Mouse (Mus musculus) liver, embryonic 13.5 days (tissue): ENCODE measurements around the gene Arl10. TPM values are rescaled to one million over a fixed set of nuclear protein-coding genes. Genes with fewer than 3 reads are reported as not detected.

Experiments used
- ATAC-seq: fragments of 200-750 bp; cut with Nextera tagmentation; 2 replicates; pipeline ENCODE4 v1.8.0; 2017; ENCODE audit warnings: low read depth, mild to moderate bottlenecking, moderate number of reproducible peaks, moderate library complexity
- DNase-seq: peaks from one replicate; pipeline ENCODE4 v3.0.0; 2022
- H3K27ac ChIP-seq: fragments of 300-500 bp; sonication (generic); 2 replicates; pipeline ENCODE4 v1.5.1; 2015; ENCODE audit warnings: moderate library complexity, mild to moderate bottlenecking, inconsistent platforms
- H3K27me3 ChIP-seq: fragments of 300-500 bp; sonication (generic); 2 replicates; pipeline ENCODE4 v1.6.1; 2015; ENCODE audit warnings: mild to moderate bottlenecking, inconsistent platforms
- H3K36me3 ChIP-seq: fragments of 300-500 bp; sonication (generic); 2 replicates; pipeline ENCODE4 v1.6.1; 2015; ENCODE audit warnings: mild to moderate bottlenecking, inconsistent platforms
- H3K4me1 ChIP-seq: fragments of 300-500 bp; sonication (generic); replicated peaks from 2 replicates; pipeline ENCODE4 v1.6.1; 2015; ENCODE audit warnings: inconsistent platforms
- H3K4me2 ChIP-seq: fragments of 300-500 bp; sonication (generic); 2 replicates; pipeline ENCODE4 v1.6.1; 2015; ENCODE audit warnings: inconsistent platforms, mild to moderate bottlenecking, moderate library complexity
- H3K4me3 ChIP-seq: fragments of 300-500 bp; sonication (generic); replicated peaks from 2 replicates; pipeline ENCODE4 v1.5.1; 2015; ENCODE audit warnings: mild to moderate bottlenecking, inconsistent platforms
- H3K9ac ChIP-seq: fragments of 300-500 bp; sonication (generic); 2 replicates; pipeline ENCODE4 v1.6.1; 2015; ENCODE audit warnings: mild to moderate bottlenecking, inconsistent platforms
- H3K9me3 ChIP-seq: fragments of 300-500 bp; sonication (generic); replicated peaks from 2 replicates; pipeline ENCODE4 v1.6.1; 2016; ENCODE audit warnings: inconsistent platforms
- whole genome bisulfite sequencing: fragments of 180-500 bp; shearing (Covaris S2); methylation state at CpG from one replicate; pipeline ENCODE4 v1.1.7; 2015; ENCODE audit not compliant: insufficient replicate concordance; 5-methylcytosine and 5-hydroxymethylcytosine counted together
- polyA plus RNA-seq: library from polyadenylated mRNA; unstranded; fragments of >200 nt; fragmentation: Nextera tagmentation; extraction: Ambion mirVana; gene quantifications from 2 replicates; pipeline ENCODE4 v1.2.1, GENCODE M21; 2015

Arl10 gene
- 9.0 and 9.2 TPM in 2 replicates for polyA plus RNA-seq

DNA sequence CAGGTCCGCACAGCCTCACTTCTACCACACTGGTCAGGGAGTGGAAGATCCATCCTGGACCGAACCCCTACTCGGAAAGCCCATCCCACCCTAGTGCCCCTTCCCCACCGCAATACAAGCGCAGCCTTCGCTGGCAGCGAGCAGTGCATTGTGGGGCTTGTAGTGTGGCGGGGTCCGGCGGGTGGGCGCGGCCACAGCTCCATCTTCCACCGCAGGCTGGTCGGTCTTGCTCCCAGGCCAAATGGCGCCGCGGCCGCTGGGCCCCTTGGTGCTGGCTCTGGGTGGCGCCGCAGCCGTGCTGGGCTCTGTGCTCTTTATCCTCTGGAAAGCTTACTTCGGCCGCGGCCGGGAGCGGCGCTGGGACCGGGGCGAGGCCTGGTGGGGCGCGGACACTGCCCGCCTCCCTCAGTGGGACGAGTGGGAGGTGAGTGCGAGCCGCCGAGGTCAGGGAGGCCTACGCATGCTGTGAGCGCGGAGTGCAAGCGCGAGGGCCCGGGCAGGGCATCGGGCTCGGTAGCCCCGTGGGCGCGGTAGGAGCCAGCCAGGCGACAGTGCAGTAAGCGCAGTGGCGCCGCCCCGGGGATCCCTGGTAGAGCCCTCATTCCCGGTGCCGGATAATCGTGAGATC lies at the start of gene Arl10:
TSS of gene Arl10 (plus strand) at position 162 of the 628 bp plus-strand sequence.
- DNase-seq: peak; percentile 50
- H3K27ac ChIP-seq: peak within 1 kb of the TSS; percentile 31
- peak within 1 kb of the TSS; percentile 75 for H3K9ac ChIP-seq
- H3K4me3 ChIP-seq: peak within 1 kb of the TSS; percentile 71
- peaks cover 13% of the 10 kb centered on the region for H3K36me3 ChIP-seq
- under 1% methylated on average over 55 of the region's 55 CpGs for whole genome bisulfite sequencing
- peak; percentile 79 for ATAC-seq
- H3K4me1 ChIP-seq: peaks cover 43% of the 10 kb centered on the region
- H3K27me3 ChIP-seq: no peaks in the 10 kb centered on the region
- H3K9me3 ChIP-seq: no peaks in the 10 kb centered on the region
- peak within 1 kb of the TSS; percentile 83 for H3K4me2 ChIP-seq

- H3K4me2 ChIP-seq: no peak overlapping the region
- peaks cover 58% of the 10 kb centered on the region for H3K36me3 ChIP-seq
- no peak overlapping the region for H3K27ac ChIP-seq
- WGBS: 82% methylated on average over 6 of the region's 6 CpGs
- H3K27me3 ChIP-seq: no peaks in the 10 kb centered on the region
- DNase-seq: no peak
- no peak overlapping the region for H3K9ac ChIP-seq
- no peak for ATAC-seq
- no peaks in the 10 kb centered on the region for H3K4me1 ChIP-seq
- H3K4me3 ChIP-seq: no peak overlapping the region
- no peaks in the 10 kb centered on the region for H3K9me3 ChIP-seq
Measured at GRCm38 (mm10) chr13:54527140-54527539, 47.7 kb upstream of the Arl10 start.

GRCm38 (mm10) chr13:54532134-54532533 lies 42.7 kb upstream of the Arl10 start:
- ATAC-seq (no peak), DNase-seq (no peak)
- Histone ChIP-seq H3K4me2 (no peak overlapping the region), H3K4me1 (no peaks in the 10 kb centered on the region), H3K9ac (no peak overlapping the region), H3K27me3 (no peaks in the 10 kb centered on the region), H3K36me3 (peaks cover 41% of the 10 kb centered on the region), H3K9me3 (no peaks in the 10 kb centered on the region), H3K27ac (no peak overlapping the region), H3K4me3 (no peak overlapping the region)

DNA sequence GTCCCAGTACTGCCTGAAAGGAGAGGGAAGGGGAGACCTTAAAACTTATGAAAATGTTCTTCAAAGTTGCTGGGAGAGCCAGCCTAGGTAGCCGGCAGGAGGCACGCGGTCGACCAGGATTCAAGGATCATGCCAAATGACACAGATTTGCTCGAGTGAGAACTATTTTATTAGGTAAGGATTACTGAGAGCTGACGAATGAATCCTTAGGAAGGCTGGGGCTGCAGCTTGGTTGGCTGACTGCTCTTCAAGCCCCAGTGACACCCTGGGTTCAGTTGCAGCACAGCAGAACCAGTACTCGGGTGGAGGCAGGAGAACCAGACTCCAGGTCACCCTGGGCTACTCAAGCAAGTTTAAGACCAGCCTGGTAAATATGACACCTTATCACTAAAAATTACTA lies 26.8 kb upstream of the Arl10 start:
- Histone ChIP-seq H3K4me1 (no peaks in the 10 kb centered on the region), H3K27me3 (no peaks in the 10 kb centered on the region), H3K4me3 (no peak overlapping the region), H3K27ac (no peak overlapping the region), H3K36me3 (peaks cover 48% of the 10 kb centered on the region), H3K4me2 (no peak overlapping the region), H3K9ac (no peak overlapping the region), H3K9me3 (no peaks in the 10 kb centered on the region)
- DNase-seq (no peak), ATAC-seq (no peak)
- WGBS: 81% methylated on average over 7 of the region's 7 CpGs

DNA sequence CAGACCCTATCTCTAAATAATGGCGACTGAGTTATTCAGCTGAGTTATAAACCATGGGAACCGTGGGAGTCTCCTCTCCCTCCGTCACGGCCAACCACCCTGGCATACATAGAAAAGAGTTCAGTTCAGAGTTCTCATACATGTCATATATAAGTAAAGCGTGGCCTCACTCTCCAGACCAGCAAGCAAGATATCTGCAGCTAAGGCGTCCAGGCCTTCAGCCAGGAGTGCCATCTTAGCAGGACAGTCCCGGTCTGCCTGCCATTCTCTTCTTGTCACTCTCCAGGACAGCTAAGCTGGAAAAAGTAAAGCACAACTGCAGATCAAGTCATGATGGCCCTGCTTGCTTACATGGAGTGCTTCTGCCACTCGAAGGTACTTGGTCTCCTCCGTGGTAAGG lies 18.6 kb upstream of the Arl10 start:
- Histone ChIP-seq H3K27ac (no peak overlapping the region), H3K9ac (no peak overlapping the region), H3K4me1 (no peaks in the 10 kb centered on the region), H3K36me3 (peaks cover 94% of the 10 kb centered on the region), H3K4me2 (no peak overlapping the region), H3K4me3 (no peak overlapping the region), H3K27me3 (no peaks in the 10 kb centered on the region), H3K9me3 (no peaks in the 10 kb centered on the region)
- no peak for ATAC-seq
- no peak for DNase-seq
- 83% methylated on average over 9 of the region's 9 CpGs for WGBS

DNA sequence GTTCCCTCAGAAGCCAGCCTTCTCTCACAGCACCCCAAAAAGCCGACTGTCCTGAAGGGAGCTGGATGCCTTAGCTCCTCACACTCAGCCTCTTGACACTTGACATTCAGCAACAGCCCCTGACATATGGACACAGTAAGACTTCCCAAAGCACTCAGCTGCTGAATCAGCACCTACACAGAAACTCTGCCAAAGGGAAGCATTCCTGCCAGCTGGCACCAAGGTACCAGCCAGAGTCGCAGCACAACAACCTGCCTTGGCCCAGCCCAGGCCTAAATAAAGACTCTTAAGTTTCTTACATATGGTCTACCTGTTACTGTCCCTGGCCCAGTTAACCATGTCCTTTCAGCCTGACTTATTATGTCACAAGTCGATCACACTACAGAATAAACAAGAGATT lies 18.0 kb upstream of the Arl10 start:
- Histone ChIP-seq H3K4me1 (no peaks in the 10 kb centered on the region), H3K27ac (no peak overlapping the region), H3K9me3 (no peaks in the 10 kb centered on the region), H3K36me3 (peaks cover 94% of the 10 kb centered on the region), H3K4me3 (no peak overlapping the region), H3K9ac (no peak overlapping the region), H3K4me2 (no peak overlapping the region), H3K27me3 (no peaks in the 10 kb centered on the region)
- ATAC-seq (no peak), DNase-seq (no peak)
- 84% methylated on average over 3 of the region's 3 CpGs for WGBS

- H3K4me2 ChIP-seq: no peak overlapping the region
- H3K9me3 ChIP-seq: no peaks in the 10 kb centered on the region
- peaks cover 93% of the 10 kb centered on the region for H3K36me3 ChIP-seq
Measured at GRCm38 (mm10) chr13:54557652-54558051, 17.2 kb upstream of the Arl10 start.

DNA sequence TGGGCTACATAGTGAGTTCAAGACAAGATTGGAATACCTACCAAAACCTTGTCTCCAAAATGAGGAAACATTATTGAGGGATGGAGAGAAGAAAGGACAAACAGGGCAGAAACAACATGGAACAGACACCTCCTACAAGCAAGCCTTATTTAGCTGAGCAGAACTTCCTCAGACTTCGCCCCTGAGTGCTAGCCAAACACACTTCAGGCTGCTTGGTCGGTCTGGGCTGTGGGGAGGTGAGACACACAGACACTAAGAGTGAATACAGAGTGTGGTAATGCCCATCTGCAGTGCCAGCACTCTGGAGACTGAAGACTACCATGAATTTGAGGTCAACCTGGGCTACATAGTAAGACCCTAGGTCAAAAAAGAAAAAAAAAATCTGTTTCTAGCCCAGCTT lies 15.2 kb upstream of the Arl10 start:
- 91% methylated on average over 2 of the region's 2 CpGs for WGBS
- Histone ChIP-seq H3K27me3 (no peaks in the 10 kb centered on the region), H3K4me3 (no peak overlapping the region), H3K9me3 (no peaks in the 10 kb centered on the region), H3K9ac (no peak overlapping the region), H3K4me1 (peaks cover 20% of the 10 kb centered on the region), H3K36me3 (peaks cover 82% of the 10 kb centered on the region), H3K27ac (no peak overlapping the region), H3K4me2 (no peak overlapping the region)
- DNase-seq (no peak), ATAC-seq (no peak)

More at GRCm38 (mm10) chr13:54557652-54558051, 17.2 kb upstream of the Arl10 start:
- 90% methylated on average over 1 of the region's 1 CpGs for WGBS
- Histone ChIP-seq H3K27me3 (no peaks in the 10 kb centered on the region), H3K4me3 (no peak overlapping the region), H3K27ac (no peak overlapping the region), H3K9ac (no peak overlapping the region), H3K4me1 (peaks cover 3% of the 10 kb centered on the region)
- DNase-seq (no peak), ATAC-seq (no peak)

DNA sequence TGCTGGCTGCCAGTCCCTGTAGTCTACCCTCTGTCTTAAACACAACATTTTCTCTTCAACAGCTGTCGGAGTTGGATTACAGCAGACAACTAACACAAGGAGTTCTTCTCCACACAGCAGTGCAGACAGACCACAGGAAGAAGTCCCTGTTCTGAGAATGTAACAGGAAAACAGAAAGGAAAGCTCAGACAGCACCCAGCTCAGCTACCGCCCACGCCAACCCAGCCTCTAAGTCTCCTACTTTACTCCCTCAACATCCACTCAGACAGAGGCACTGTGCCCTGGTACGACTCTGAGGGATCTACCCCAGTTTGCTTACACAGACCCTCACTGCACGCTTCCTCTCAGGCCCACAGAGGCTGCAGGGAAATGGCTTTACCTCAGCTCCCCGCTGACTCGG lies 14.2 kb upstream of the Arl10 start:
- no peaks in the 10 kb centered on the region for H3K9me3 ChIP-seq
- no peak for DNase-seq
- WGBS: 87% methylated on average over 7 of the region's 7 CpGs
- H3K27me3 ChIP-seq: no peaks in the 10 kb centered on the region
- no peak overlapping the region for H3K4me2 ChIP-seq
- no peak overlapping the region for H3K9ac ChIP-seq
- H3K27ac ChIP-seq: no peak overlapping the region
- H3K36me3 ChIP-seq: peaks cover 73% of the 10 kb centered on the region
- H3K4me3 ChIP-seq: no peak overlapping the region
- H3K4me1 ChIP-seq: peaks cover 24% of the 10 kb centered on the region
- no peak for ATAC-seq

DNA sequence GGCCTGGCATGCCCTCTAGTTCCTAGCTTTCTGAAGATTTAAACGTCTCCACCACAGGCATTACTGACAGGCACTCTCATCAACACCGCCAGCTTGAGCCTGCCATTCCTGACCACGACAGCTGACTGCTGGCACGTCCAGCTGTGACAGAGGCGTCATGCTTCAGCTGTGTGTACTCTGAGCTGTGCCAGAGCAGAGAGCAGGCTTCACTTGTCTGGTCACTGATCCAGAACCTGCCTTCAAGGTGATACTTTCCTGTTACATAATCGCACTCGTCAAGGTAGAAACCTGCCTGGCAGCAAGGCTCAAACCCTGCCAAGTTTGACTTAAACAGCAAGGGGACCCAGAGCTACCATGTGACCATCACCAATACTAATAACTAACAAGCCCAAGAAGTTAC lies 12.3 kb upstream of the Arl10 start:
- no peak overlapping the region for H3K27ac ChIP-seq
- DNase-seq: no peak

GRCm38 (mm10) chr13:54564232-54565200 lies 10.3 kb upstream of the Arl10 start:
- ATAC-seq (peak; percentile 51), DNase-seq (no peak)
- Histone ChIP-seq H3K9me3 (no peaks in the 10 kb centered on the region), H3K27ac (peak overlapping the region; percentile 85), H3K4me1 (peaks cover 46% of the 10 kb centered on the region), H3K4me2 (peak overlapping the region; percentile 80), H3K4me3 (peak overlapping the region; percentile 99), H3K36me3 (peaks cover 36% of the 10 kb centered on the region), H3K9ac (peak overlapping the region; percentile 99), H3K27me3 (no peaks in the 10 kb centered on the region)
- WGBS: 9% methylated on average over 44 of the region's 45 CpGs

More for the DNA sequence above, 12.3 kb upstream of the Arl10 start:
- ATAC-seq: no peak
- 71% methylated on average over 7 of the region's 7 CpGs for WGBS
- Histone ChIP-seq H3K4me2 (no peak overlapping the region), H3K9me3 (no peaks in the 10 kb centered on the region), H3K36me3 (peaks cover 56% of the 10 kb centered on the region), H3K4me3 (no peak overlapping the region), H3K9ac (no peak overlapping the region), H3K27me3 (no peaks in the 10 kb centered on the region), H3K4me1 (peaks cover 35% of the 10 kb centered on the region)
